Mouse (Mus musculus) heart, embryonic 14.5 days (tissue): ENCODE data around the gene Cnih2. TPM values are rescaled to one million over a fixed set of nuclear protein-coding genes. Genes with fewer than 3 reads are reported as not detected.

ENCODE experiments used
- ATAC-seq: fragments of 200-750 bp; cut with Nextera tagmentation; 2 replicates; pipeline ENCODE4 v1.8.0; 2017; ENCODE audit warnings: low read depth, moderate TSS enrichment; ENCODE audit not compliant: insufficient number of reproducible peaks, insufficient read depth, low FRiP score
- H3K27ac ChIP-seq, 2 experiments: fragments of 200-500 bp in 1 of 2; fragments of 300-500 bp in 1 of 2; sonication (generic) in 1 of 2; replicated peaks in 1 of 2; 2 replicates each; pipeline ENCODE4 v1.5.1; 2012 to 2014; ENCODE audit warnings: low read depth in 2 of 2, low read length in 2 of 2, control low read depth in 1 of 2, mild to moderate bottlenecking in 1 of 2, mixed read lengths in 1 of 2; ENCODE audit not compliant: control insufficient read depth in 1 of 2, insufficient read depth in 1 of 2
- H3K27me3 ChIP-seq: fragments of 300-500 bp; sonication (generic); 2 replicates; pipeline ENCODE4 v1.6.1; 2014; ENCODE audit warnings: mild to moderate bottlenecking, low read length, control low read depth; ENCODE audit not compliant: control insufficient read depth, insufficient read depth
- H3K36me3 ChIP-seq: fragments of 300-500 bp; sonication (generic); 2 replicates; pipeline ENCODE4 v1.6.1; 2014; ENCODE audit warnings: mild to moderate bottlenecking, control low read depth, low read length, mixed read lengths; ENCODE audit not compliant: control insufficient read depth, insufficient read depth
- H3K4me1 ChIP-seq, 2 experiments: fragments of 200-500 bp in 1 of 2; fragments of 300-500 bp in 1 of 2; sonication (generic) in 1 of 2; 2 replicates each; pipeline ENCODE4 v1.6.1; 2012 to 2014; ENCODE audit warnings: low read length in 2 of 2, control low read depth in 1 of 2, mixed read lengths in 1 of 2; ENCODE audit not compliant: control insufficient read depth in 2 of 2, insufficient read depth in 2 of 2
- H3K4me2 ChIP-seq: fragments of 300-500 bp; sonication (generic); 2 replicates; pipeline ENCODE4 v1.6.1; 2014; ENCODE audit warnings: mild to moderate bottlenecking, low read length
- H3K4me3 ChIP-seq, 2 experiments: fragments of 200-500 bp in 1 of 2; fragments of 300-500 bp in 1 of 2; sonication (generic) in 1 of 2; 2 replicates each; pipeline ENCODE4 v1.5.1; 2012 to 2014; ENCODE audit warnings: low read length in 2 of 2, mild to moderate bottlenecking in 2 of 2, control low read depth in 1 of 2, low read depth in 1 of 2, moderate library complexity in 1 of 2; ENCODE audit not compliant: control insufficient read depth in 1 of 2, insufficient read depth in 1 of 2
- H3K9ac ChIP-seq: fragments of 300-500 bp; sonication (generic); 2 replicates; pipeline ENCODE4 v1.6.1; 2014; ENCODE audit warnings: mild to moderate bottlenecking, low read length
- H3K9me3 ChIP-seq: fragments of 300-500 bp; sonication (generic); 2 replicates; pipeline ENCODE4 v1.6.1; 2016; ENCODE audit warnings: low read length, control low read depth; ENCODE audit not compliant: control insufficient read depth
- WGBS: fragments of 180-500 bp; shearing (Covaris S2); extraction: QIAGEN DNeasy Blood & Tissue Kit; methylation state at CpG from one replicate; pipeline ENCODE4 v1.1.7; 2014; 5-methylcytosine and 5-hydroxymethylcytosine counted together
- polyA plus RNA-seq: library from polyadenylated mRNA; unstranded; fragments of >200 nt; fragmentation: Nextera tagmentation; extraction: Ambion mirVana; gene quantifications from 2 replicates; pipeline ENCODE4 v1.2.1, GENCODE M21; 2014

The Cnih2 gene
- polyA plus RNA-seq, 1 experiment from 2014 or later: 5.4 TPM

DNA sequence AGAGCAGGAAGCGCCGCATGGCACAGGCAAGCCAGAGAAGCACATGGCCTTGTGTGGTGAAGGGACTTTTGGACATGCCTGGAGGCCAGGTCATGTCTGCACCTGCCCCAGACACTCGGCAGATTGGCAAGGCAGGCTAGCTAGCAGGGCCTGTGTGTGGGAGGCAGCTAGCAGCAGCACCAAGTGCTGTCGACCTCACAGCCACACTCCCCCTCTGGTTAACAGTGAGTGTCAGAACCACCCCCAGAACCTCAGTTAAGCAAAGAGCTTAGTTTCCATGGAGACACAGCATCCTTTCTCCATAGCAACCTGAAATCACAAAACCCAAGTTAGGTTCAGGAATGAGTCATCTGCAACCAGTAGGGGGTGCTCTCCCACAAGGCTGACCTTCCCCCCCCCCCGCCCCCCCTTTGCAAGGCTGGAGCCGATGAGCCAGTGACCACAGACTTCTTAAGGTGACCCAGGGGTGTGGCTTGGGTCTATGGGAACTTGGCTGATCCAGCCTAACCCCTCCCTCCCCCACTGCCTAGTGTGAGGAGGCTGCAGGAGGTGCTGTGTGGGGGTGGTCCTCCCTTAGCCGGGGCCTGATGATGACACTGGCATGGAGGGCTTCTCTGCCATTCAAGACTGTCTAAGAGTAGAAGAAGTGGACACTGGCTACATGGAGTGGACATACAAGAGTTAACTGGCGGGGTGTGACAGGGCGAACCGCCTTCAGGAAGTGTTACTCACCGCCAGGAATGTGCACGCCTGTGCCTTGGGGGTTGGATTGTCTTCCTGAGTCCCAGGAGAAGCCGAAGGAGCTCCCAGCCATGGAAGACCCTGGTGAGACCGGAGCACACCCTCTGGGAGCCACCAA is 48.0 kb downstream of the Cnih2 start, which contains the start of gene Rin1:
Gene Rin1 (plus strand): TSS at position 435 of the 859 bp plus-strand sequence.
- peak within 1 kb of the TSS; percentile 61 for H3K9ac ChIP-seq
- 16% methylated on average over 14 of the region's 14 CpGs for WGBS
- H3K4me2 ChIP-seq: peak within 1 kb of the TSS; percentile 69

DNA sequence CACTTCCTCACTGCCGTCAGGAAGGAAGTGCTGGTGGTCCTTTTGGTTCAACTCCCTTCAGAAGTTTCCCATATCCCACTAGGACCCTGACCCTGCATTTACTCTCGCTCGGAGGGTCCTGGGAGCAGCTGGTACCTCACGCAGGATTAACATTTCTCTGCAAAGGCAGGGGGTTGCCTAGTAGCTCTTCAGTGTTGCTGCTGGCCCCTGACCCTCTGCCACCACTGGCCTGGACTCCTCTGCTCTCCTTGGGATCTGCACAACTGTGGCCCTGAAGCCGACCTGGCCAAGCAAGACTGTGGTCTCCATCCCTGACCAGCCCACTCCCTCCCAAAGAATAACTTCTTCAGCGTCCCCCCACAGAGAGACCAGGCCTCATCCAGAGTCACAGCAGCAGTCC is 49.0 kb downstream of the Cnih2 start:
- Histone ChIP-seq H3K27me3 (peaks cover 12% of the 10 kb centered on the region; the same call in 1 of the 2 replicates), H3K9me3 (no peaks in the 10 kb centered on the region), H3K9ac (no peak overlapping the region), H3K4me3 (no peak overlapping the region), H3K4me2 (no peak overlapping the region), H3K27ac (no peak overlapping the region), H3K36me3 (peaks cover 45% of the 10 kb centered on the region), H3K4me1 (peaks cover 17 to 30% of the 10 kb centered on the region in 2 experiments)
- WGBS: 80% methylated on average over 6 of the region's 6 CpGs
- no peak for ATAC-seq

More for the DNA sequence above, 48.0 kb downstream of the Cnih2 start, which contains the start of gene Rin1:
- peaks cover 12% of the 10 kb centered on the region; the same call in 1 of the 2 replicates for H3K27me3 ChIP-seq
- H3K4me3 ChIP-seq: peak within 1 kb of the TSS; percentile 18 to 33
- H3K4me1 ChIP-seq: peaks cover 17 to 30% of the 10 kb centered on the region in 2 experiments
- ATAC-seq: 0 out of 2 replicates have a peak, but pooled peaks have one; percentile 6
- H3K27ac ChIP-seq: peak within 1 kb of the TSS; percentile 17 to 53; a peak in 2 of 4 replicates
- H3K36me3 ChIP-seq: peaks cover 45% of the 10 kb centered on the region
- no peaks in the 10 kb centered on the region for H3K9me3 ChIP-seq

DNA sequence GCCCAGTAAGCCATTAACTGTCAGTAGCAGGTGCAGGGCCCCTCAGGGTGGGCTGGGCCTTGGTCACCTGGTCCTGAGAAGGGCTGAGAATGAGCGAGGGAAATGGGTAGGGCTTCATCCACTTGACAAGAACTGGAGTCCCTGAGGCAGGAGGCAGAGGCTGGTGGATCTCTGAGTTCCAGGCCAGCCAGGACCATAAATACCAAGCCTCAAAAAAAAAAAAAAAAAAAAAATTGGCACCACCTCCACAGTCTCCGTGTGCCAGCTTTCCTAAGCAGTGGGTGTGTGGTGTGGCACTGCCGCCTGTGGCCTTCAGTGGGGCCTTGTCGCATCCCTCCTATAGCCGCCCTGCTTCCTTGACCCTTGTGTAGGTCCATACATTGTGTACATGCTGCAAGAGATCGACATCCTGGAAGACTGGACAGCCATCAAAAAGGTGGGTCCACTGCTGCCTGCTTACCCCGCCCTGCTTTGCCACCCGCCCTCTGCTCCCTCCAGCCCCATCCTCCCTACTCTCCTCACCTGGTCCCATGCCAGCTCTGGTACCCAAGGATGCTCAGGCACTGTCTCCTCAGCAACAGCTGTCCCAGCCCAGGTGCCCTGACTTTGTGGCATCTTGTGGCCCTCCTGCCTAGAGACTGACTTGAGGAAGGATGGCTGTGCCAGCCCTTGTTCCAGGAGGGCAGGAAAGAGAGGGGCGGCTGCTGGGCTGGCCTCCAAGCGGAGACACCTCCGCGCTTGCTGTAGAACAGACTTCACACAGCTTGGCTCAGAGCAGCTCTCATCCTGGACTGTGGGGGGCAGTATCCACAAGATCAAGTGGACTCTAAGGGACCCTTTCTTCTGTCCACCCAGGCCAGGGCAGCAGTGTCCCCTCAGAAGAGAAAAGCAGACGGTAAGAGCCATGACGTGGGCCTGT is 49.9 kb downstream of the Cnih2 start:
- H3K27ac ChIP-seq: no peak overlapping the region
- peaks cover 10% of the 10 kb centered on the region; the same call in 1 of the 2 replicates for H3K27me3 ChIP-seq
- H3K9ac ChIP-seq: no peak overlapping the region
- peaks cover 47% of the 10 kb centered on the region for H3K36me3 ChIP-seq
- ATAC-seq: no peak
- no peaks in the 10 kb centered on the region for H3K9me3 ChIP-seq
- H3K4me3 ChIP-seq: no peak overlapping the region
- H3K4me1 ChIP-seq: peaks cover 17 to 30% of the 10 kb centered on the region in 2 experiments
- 85% methylated on average over 14 of the region's 14 CpGs for WGBS
- no peak overlapping the region for H3K4me2 ChIP-seq

DNA sequence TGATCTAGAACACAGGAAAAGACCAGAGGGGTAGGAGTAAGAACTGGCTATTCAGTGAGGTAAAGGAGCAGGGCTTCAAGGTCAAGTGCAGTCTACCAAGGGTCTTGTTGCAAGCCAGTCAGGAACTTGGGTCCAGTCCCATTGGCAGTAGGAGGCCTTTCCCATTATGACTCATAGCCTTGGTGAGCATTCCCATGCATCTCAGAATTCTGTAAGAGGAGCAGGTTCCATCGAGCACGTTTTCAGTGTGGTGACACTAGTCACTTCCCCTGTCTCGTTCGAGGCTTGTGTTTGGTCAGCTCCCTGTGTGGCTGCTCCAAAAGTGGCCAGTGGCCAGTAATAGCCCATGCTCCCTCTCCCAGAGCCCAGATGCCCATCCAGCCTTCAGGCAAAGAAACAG is 52.8 kb downstream of the Cnih2 start:
- ATAC-seq: no peak
- H3K9me3 ChIP-seq: no peaks in the 10 kb centered on the region
- H3K36me3 ChIP-seq: peaks cover 56% of the 10 kb centered on the region
- no peak overlapping the region for H3K4me3 ChIP-seq
- 75% methylated on average over 4 of the region's 4 CpGs for WGBS
- no peak overlapping the region for H3K4me2 ChIP-seq
- no peak overlapping the region for H3K27ac ChIP-seq
- H3K27me3 ChIP-seq: no peaks in the 10 kb centered on the region
- no peak overlapping the region for H3K9ac ChIP-seq
- peaks cover 5 to 15% of the 10 kb centered on the region in 2 experiments for H3K4me1 ChIP-seq

Other genes with a start within 250 kb of the Cnih2 start
- gene Ctsf, start 243.4 kb downstream of the Cnih2 start, polyA plus RNA-seq: 36.9 and 39.2 TPM in 2 replicates
- 1.5 and 2.0 TPM in 2 replicates for gene Actn3, start 220.6 kb downstream of the Cnih2 start, polyA plus RNA-seq
- gene Zdhhc24, start 219.9 kb downstream of the Cnih2 start, polyA plus RNA-seq: 7.2 and 8.2 TPM in 2 replicates
- 1.5 and 2.4 TPM in 2 replicates for gene Bbs1, start 191.9 kb downstream of the Cnih2 start, polyA plus RNA-seq
- gene Dpp3, start 170.2 kb downstream of the Cnih2 start, polyA plus RNA-seq: 60.8 and 71.8 TPM in 2 replicates
- gene Peli3, start 155.4 kb downstream of the Cnih2 start, polyA plus RNA-seq: 0.51 and 0.81 TPM in 2 replicates
- gene Mrpl11, start 136.4 kb downstream of the Cnih2 start, polyA plus RNA-seq: 110 and 111 TPM in 2 replicates
- 0.18 TPM in 1 of 2 replicates, not detected in the other for gene Npas4, start 108.2 kb downstream of the Cnih2 start, polyA plus RNA-seq
- 10.2 and 10.9 TPM in 2 replicates for gene Slc29a2, start 74.7 kb downstream of the Cnih2 start, polyA plus RNA-seq
- 49.9 and 53.1 TPM in 2 replicates for gene B4gat1, start 59.7 kb downstream of the Cnih2 start, polyA plus RNA-seq
- 1.3 and 1.4 TPM in 2 replicates for gene AC124502.3, start 59.6 kb downstream of the Cnih2 start, polyA plus RNA-seq
- gene Brms1, start 57.2 kb downstream of the Cnih2 start, polyA plus RNA-seq: 27.5 and 31.2 TPM in 2 replicates
- 1.9 and 2.7 TPM in 2 replicates for gene Rin1, start 48.0 kb downstream of the Cnih2 start, polyA plus RNA-seq
- gene Cd248, start 30.4 kb downstream of the Cnih2 start, polyA plus RNA-seq: 15.3 and 16.8 TPM in 2 replicates
- gene Tmem151a, start 13.0 kb downstream of the Cnih2 start, polyA plus RNA-seq: 3.7 and 3.9 TPM in 2 replicates
- 112 and 122 TPM in 2 replicates for gene Yif1a, start 10.0 kb downstream of the Cnih2 start, polyA plus RNA-seq
- 223 and 231 TPM in 2 replicates for gene Rab1b, start 8.6 kb upstream of the Cnih2 start, polyA plus RNA-seq
- gene Klc2, start 20.0 kb upstream of the Cnih2 start, polyA plus RNA-seq: 16.5 and 20.7 TPM in 2 replicates
- gene Pacs1, start 174.6 kb upstream of the Cnih2 start, polyA plus RNA-seq: 20.9 TPM in 2 replicates
- 201 and 208 TPM in 2 replicates for gene Sf3b2, start 196.9 kb upstream of the Cnih2 start, polyA plus RNA-seq
- 6.4 and 6.7 TPM in 2 replicates for gene Gal3st3, start 199.8 kb upstream of the Cnih2 start, polyA plus RNA-seq
- gene Catsper1, start 237.2 kb upstream of the Cnih2 start, polyA plus RNA-seq: not detected in 2 replicates